Mouse (Mus musculus): ENCODE results near the gene Spen. TPM values are rescaled to one million over a fixed set of nuclear protein-coding genes. Genes with fewer than 3 reads are reported as not detected.
"Not testable (repeated sequence)": the region's sequence is repeated elsewhere in the genome, so short reads cannot be mapped to it uniquely, and the experiment has no call there.

Gene Spen
- 10 to 100 TPM; 29.2 to 32.2 (median 30.1) TPM for total RNA-seq (2022)

DNA sequence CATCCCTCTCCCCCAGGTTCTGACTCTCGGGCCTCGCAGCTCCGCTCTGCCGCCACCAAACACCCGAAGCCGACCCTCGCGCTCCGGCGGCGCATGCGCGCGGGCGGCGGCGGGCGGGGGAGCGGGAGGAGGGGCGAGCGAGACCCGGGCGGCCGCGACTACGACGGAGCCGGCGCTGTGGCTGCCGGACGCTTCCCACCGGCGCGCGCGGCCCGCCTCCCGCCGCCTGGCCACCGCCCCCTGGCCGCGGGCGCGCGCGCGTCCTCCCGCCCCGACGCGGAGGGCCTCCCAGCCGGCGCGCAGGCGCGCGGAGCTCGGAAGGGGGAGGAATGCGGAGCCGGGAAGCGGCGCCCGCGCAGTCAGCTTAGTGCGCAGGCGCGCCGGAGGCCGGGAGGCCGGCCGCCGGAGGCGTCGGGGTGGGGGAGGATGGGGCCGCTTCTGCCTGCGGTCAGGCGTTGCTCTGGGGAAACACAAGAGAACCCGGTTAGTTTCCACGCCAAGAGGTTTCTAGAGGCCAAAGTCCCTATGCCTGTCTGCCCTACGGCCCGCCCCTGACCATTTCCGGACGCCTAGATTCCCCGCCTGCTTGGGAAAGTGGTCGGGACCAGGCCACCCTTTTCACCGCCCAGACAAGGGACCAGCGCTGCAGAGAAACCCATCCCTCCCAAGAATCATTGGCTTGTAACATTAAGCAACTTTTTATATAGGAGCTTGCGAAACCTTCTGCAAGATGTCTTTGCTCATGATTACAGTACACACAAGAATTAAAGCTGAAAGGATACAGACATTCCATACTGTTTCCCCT is at the start of gene Spen:
Gene Spen, minus strand, starts transcription at position 190 of the 805 bp plus-strand sequence.
- DNase-seq (ENCODE audit: low spot score), result peak; percentile 93

DNA sequence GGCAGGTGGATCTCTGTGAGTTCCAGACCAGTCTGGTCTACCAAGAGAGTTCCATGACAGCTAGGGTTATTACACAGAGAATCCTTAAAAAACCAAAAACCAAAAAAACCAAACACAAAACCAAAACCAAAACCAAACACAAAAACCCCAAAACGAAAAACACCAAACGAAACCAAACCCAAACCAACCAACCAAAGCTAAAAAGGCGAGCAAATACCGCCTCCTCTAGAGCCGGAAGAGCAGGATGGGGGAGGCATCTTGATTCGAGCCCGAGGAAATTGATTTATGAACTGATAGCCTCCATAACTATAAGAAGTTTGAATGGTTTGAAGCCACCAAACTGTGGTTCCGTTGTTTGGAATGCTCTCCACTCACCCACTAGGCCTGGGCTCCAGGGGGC is 45.5 kb upstream of the Spen start:
- DNase-seq (ENCODE audit: low spot score), result no peak

DNA sequence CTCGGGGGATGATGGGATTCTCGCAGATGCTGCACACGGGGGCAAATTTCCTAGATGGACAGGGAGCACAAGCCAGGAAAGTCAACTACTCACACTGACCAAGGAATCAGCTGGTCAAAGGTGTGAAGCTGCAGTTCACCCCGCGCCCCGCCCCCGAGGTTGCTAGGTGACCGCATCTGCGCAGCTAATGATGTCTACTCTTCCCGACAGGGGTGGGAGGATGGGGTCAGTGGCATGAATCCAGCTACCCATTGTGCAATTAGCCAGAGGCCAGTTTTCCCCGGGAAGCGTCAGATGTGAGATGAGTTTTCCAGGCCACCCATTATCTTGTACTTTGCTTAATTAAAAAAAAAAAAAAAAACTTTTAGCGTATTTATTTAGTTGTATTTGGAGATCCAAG is 42.7 kb upstream of the Spen start:
- no peak for DNase-seq (ENCODE audit: low spot score)

DNA sequence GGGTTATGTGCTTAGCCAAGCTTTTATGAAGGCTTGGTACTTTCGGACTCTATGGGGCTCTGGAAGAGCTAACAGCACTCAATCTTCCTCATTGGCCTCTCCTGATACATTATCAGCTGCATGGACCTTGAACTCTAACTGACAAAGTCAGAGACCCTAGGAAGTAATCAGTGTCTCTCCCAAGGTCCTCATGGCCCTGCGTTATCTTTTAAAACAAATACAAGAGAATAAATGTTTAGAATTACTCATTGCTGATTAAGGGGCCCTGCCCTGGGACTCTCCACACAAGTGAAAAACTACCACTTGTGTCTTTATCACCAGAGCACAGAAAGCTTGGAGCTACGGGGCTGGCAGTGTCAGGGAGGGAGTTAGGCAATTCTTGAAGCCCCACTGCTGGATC is 40.4 kb upstream of the Spen start:
- DNase-seq (ENCODE audit: low spot score), result no peak

DNA sequence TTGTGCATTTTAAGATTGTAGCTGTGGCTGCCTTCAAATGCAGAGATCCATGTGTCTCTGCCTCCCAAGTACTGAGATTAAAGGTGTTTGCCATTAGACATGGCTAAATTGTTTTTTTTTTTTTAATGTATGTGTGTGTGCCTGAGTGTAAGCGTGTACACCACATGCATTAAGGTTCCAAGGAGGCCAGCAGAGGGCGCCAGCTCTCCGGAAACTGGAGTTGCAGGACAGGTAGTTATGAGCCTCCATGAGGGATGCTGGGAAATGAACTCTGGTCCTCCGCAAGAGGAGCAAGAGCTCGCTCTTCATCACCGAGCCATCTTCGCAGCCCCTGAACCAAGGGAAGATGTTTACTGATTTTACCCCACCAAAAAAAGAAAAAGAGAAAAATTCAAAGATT is 38.5 kb upstream of the Spen start:
- DNase-seq (ENCODE audit: low spot score), result no peak

DNA sequence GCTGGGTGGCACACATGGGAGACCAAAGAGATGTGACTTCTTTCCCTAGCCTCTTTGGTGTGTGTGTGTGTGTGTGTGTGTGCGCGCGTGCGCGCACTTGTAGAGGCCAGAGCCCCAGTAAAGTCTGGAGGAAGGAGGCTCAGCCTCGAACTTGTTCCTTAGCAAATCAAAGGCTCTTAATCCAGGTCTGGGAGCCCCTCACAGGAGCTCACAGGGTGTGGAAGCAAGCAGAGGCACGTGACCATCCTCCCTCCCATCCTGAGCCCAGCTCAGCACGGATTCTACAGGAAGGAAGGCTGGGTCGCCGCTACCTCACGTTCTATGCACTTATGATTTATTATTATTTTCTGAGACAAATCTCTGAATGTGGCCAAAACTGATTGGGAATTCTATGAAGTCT is 38.0 kb upstream of the Spen start:
- no peak for DNase-seq (ENCODE audit: low spot score)

DNA sequence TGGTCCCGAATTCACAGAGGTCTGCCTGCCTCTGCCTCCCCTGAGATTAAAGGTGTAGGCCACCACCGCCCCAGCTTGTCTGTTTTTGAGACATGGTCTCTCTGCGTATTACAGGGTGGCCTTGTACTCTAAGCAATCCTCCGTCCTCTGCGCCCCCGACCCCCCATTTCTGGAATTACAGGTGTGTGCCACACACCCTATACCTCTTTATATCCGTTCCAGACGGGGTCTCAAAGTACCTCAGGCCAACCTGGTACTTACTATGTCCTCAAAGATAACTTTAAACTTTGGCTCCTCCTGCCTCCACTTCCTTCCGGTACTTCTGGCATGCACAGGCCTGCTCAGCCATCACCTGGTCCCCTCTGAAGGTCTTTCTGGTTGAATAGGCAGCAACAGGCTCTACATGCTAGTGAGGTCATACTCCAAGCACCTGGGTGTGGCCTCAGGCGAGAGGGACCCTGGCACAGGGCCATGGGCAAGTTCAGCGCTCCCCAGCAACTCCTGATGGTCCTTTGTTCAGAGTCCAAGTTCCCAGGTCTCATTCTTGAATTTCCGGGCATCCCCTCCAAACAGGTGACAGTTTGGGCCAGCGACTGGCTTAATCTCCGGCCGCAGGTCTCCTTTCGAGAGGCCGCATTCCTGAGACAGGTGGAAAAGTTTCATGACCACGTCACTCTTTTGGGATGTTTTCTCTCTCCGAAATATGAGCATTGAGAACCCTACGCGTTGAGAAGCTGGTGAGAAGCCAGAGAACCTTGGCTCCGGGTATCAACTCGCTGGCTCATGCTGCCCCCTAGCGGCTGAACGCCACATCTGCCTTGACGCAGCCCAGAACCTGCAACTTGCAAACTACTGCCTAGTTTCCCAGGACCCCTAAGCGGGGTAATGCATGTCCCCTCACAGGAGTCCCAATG is 36.6 kb upstream of the Spen start:
- DNase-seq (ENCODE audit: low spot score), result peak; percentile 87

DNA sequence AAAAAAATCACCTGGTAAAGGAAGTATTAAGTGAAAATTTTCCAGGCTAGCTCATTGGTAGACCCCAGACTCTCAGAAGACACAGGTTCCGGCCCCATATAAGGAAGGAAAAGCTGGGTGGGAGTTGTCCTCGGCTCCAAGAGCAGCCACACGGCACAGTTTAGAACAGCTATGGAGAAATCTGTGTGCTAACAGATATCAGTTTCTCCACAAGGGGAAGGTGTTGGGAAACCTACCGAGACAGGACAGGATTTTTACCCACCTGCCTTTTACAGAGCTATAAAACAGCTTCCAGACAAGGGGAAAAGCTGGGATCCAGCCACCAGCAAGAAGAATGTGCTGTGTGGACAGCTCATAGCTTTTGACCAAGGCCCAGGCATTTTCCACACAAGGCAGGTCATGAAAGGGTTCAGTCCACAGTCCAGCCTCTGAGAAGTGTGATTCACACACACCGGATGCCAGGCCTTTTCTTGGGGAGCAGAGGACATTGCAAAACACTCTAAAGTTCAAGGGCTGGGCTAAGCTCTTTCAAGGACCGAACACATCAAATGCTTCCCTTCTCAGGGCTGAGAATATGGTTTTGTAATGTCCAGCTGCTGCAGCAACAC is 35.1 kb upstream of the Spen start:
- no peak for DNase-seq (ENCODE audit: low spot score)

DNA sequence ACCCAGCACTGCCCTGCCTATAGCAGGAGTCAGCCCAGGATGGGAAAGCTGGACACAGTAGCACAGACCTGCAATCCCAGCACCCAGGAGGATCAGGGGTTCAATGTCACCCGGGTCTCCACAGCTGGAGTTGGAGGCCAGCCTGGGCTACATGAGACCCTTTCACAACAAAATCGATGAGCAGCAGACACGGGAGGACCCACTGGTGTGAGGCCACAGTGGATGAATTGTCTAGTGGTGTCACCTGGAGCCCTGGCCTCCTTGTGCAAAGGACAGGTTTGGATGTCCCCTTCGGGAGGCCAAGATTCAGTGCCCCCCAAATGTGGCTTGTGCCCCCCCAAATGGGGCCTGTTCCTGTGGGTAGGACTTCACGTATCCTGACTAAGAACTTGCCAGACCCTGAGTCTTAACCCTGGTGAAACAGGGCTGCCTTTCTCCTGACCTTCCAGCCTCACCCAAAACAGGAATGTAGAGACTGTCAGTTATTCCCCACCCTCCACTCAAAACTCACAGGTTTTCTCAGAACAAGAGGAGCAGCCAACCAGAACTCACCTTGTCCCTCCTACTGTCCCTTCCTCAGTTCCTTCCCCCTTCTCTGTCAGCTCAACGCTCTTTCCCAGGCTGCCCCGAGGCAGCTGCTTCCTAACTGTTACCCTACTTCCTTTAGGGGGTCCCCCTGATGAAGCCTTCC is 34.4 kb upstream of the Spen start:
- DNase-seq (ENCODE audit: low spot score), result no peak

DNA sequence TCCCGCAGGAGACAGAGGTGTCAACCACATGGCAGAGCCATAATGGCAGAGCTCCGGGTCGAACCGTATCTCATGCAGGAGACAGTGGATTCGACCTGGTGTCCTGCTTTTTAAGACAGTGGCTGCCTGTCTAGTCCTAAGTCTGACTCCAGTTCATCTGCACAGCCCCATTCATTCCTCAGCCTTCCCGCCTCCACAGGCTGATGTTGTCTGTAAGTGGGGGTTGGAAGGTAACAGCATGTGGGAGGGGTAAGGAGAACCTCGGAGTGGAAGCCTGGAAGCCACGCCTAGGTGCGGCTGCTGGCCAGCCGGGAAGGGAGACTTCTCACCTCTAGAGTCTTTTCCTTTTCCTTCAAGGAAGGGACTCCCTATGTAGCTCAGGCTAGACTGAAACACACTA is 33.5 kb upstream of the Spen start:
- no peak for DNase-seq (ENCODE audit: low spot score)

DNA sequence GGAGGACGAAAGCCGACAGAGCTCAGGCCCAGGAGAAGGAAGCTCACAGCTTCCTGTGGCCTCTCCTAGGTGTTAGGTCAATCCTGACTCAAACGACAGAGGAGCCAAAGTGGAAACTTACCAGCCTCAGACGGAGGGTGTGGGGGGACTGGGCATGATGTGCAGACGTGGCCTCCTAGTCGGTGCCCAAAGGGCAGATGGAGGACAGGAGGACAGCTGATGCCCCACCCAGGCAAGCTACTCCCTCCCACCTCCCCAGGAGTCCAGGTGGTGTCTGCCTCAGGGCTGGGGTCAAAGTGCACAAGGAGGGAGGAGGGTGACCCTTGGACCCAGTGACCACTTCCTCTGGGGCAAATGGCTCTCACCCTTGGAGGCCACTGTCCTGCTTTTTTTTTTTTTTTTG is 32.9 kb upstream of the Spen start:
- DNase-seq (ENCODE audit: low spot score), result peak; percentile 29

DNA sequence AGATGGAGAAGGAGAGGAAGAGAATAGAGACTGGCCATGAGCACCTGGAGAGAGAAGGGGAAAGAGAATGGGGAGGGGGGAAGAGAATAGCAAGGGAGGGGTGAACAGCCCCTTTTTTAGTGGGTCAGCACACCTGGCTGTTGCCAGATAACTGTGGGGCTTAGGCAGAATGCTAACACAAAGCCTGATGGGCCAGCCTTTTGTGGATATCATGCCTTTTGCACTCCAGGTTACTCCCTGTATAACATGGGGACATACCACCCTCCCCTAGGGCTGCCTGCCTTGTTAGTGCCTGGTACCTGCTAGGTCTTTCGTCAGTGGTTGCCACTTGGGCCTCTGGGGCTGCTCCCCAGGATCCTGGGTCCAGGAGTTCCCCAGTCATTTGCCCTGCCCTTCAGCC is 32.4 kb upstream of the Spen start:
- no peak for DNase-seq (ENCODE audit: low spot score)

DNA sequence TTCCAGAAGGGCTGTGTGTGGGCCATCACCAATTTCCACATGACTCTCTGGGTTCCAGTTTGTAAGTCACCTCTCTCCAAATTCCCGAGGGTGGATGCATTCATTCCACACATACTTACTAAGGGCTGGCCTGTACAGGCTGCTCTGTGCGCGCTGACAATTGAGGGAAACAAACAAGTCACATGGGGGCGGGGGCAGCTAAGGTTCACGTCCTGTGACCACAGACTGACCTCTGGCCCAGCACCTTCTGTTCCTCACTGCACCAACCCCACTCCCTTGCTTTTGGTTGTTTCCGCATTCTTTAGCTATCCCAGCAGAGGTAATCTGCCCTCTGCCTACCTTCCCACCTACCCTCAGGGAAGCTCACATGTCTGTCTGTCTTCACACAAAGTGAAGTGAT is 31.6 kb upstream of the Spen start:
- DNase-seq (ENCODE audit: low spot score), result peak; percentile 79

DNA sequence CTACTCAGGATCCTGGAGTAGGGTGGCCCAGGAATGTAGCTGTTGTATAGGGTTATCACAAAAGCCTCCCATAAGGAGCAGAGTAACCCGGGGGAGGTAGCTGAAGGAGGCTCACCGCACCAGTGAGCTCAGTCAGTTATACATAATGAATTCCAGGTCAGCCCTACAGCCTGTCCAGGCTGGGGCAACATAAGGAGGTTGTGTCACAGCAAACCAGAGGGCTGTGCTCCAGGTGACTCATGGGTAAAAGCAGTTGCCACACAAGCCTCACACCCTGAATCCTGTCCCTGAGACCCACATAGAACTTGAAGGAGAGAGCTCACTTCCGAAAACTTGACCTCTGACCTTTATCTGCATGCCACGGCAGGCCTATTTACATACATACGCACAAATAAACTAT is 30.6 kb upstream of the Spen start:
- no peak for DNase-seq (ENCODE audit: low spot score)

DNA sequence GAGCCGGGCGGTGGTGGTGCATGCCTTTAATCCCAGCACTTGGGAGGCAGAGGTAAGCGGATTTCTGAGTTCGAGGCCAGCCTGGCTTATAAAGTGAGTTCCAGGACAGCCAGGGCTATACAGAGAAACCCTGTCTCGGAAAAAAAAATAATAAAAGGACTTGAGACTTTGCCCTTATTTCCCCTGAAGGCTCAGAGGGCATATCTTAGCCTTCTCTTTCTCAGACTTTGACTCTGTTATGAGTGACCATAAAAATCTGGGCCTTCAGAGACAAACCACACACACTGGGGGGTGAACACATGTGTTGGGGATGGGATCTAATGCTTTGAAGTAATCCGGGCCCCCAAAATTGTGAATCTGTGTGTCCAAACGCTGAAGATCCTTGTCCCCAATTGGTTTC is 28.8 kb upstream of the Spen start:
- not testable (repeated sequence) for DNase-seq (ENCODE audit: low spot score)

DNA sequence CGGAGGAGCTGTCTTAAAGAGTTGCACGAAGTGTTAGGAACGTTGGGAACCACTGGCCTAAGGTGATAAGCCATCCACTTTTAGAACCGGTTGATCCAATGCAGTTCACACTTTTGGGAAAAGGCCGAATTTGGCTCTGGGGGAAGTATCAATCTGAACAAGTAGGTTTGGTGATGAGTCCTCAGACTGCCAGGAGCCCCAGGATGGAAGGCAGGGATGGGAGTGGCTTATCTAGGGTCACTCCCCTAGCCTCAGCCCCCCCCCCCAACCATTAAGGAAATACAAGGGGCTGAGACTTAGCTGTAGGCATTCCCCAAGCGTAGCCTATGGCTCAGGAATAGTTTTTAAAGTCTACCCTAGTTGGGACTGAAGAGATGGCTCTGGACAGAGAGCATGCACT is 27.8 kb upstream of the Spen start:
- no peak for DNase-seq (ENCODE audit: low spot score)

DNA sequence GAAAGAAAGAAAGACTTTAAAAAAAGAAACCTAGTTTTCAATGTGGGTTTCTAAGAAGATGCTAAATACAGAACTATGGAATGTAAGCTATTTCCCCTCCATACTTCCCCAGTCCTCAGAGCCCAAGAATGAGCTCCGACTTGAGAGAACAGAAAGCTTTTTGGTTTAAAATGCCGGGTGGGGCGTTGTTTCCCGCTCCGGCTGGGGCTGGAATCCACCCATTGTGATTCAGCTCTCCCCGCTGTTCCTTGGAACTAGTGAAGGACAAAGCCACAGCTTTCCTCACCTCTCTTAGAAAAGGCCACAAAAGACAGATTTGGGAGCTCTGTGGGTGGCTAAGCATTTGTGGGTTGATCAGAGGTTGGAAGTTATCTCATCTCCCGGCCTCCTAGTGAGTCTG is 26.9 kb upstream of the Spen start:
- DNase-seq (ENCODE audit: low spot score), result peak; percentile 59

DNA sequence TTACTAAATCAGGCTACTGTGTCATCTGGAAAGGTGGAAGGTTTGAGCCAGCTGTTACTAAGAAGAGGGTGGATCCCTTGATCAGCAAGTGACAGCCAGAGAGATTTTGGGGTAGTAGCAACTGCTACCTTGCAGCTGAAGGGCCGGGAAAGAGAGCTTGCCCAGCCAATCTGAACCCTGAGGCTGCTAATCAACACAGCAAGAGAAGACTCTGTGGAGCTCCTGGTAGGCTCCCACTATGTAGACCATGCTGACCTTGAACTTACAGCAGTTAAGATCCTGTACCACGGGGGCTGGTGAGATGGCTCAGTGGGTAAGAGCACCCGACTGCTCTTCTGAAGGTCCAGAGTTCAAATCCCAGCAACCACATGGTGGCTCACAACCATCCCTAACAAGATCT is 26.3 kb upstream of the Spen start:
- no peak for DNase-seq (ENCODE audit: low spot score)

DNA sequence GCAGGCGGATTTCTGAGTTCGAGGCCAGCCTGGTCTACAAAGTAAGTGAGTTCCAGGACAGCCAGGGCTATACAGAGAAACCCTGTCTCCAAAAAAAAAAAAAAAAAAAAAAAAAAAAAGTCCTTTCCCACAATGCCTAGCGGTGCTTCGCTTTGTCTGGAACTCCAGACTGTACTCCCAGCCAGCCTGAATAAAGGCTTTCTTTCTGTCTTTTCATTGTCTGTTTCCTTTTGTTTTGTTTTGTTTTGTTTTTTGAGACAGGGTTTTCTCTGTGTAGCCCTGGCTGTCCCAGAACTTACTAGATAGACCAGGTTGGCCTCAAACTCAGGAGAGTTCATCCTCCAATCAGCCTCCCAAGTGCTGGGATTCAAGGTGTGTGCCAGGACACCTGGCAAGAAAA is 25.8 kb upstream of the Spen start:
- no peak for DNase-seq (ENCODE audit: low spot score)

DNA sequence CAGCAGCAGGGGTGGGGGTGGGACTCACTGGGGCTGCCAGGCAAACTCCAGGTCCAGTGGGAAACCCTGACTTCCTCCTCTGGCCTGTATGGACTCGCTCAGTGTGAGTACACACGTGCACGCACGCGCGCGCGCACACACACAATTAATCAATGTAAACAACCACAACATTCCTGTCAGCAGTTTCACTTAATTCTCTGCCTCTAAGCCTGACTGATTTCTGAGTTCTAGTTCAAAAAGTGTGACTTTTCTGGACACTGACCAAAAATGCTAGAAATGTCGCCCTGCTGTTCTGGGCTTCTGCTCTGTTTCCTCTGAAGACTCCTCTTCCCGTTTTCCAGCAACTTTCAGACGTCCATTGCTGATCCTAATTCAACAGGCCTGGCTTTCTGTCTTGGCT is 23.9 kb upstream of the Spen start:
- no peak for DNase-seq (ENCODE audit: low spot score)

DNA sequence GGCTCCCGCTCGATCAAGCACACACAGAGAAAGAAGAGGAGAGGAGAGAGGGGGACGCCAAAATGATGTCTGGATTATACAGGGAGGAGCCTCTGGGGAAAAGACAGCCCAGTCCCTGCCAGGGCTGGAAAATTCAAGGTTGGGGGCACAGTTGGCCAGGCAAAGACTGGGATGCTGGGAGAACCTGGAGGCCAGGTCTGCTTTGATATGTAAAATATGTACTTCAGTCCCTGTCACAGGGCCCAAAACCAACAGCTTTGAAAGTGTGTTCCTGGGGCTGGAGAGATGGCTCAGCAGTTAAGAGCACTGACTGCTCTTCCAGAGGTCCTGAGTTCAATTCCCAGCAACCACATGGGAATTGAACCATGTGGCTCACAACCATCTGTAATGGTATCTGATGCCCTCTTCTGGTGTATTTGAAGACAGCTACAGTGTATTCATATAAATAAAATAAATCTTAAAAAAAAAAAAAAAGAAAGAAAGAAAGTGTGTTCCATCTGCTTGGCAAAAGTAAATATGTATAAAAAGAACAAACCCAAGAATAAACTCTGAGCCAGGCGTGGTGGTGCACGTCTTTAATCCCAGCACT is 23.0 kb upstream of the Spen start:
- DNase-seq (ENCODE audit: low spot score), result not testable (repeated sequence)

DNA sequence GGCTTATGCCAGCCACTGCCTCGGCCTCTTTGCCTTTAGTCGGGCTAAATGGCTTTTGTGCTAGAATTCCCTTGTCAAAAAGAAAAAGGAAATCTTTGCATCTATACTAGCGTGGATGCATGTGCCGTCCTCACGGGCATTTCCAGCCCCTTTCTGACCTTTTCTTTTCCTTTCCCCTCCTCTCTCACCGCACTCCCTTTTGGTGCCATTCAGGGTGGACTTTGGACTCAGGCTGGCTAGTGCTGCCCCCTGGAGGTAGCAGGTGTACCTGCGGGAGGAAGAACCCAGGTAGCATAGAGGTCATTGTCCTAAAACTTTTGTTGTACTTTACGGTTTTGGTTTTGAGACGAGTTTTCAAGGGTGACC is 21.5 kb upstream of the Spen start:
- peak; percentile 85 for DNase-seq (ENCODE audit: low spot score)
